Mouse (Mus musculus) CH12.LX (cell line): ENCODE results near the gene Rhob.

Experiments
- CTCF ChIP-seq, 2 experiments: IDR thresholded peaks in 1 of 2; conservative IDR thresholded peaks in 1 of 2; 2 replicates each; pipeline ENCODE4 v1.5.1; 2011 to 2012; ENCODE audit warnings: low read depth in 2 of 2, low read length in 2 of 2, improper control_type of control experiment in 1 of 2, inconsistent platforms in 1 of 2, mild to moderate bottlenecking in 1 of 2, moderate library complexity in 1 of 2
- EP300 ChIP-seq: IDR thresholded peaks from 2 replicates; pipeline ENCODE4 v1.6.1; 2011; ENCODE audit warnings: low read length, improper control_type of control experiment
- KAT2A ChIP-seq: IDR thresholded peaks from 2 replicates; pipeline ENCODE4 v1.6.1; 2012; ENCODE audit warnings: low read length, improper control_type of control experiment, inconsistent platforms; ENCODE audit not compliant: insufficient replicate concordance
- MAX ChIP-seq: IDR thresholded peaks from 2 replicates; pipeline ENCODE4 v1.6.1; 2011; ENCODE audit warnings: low read length, improper control_type of control experiment
- MYC ChIP-seq: IDR thresholded peaks from 2 replicates; pipeline ENCODE4 v1.6.1; 2011; ENCODE audit warnings: low read depth, mild to moderate bottlenecking, improper control_type of control experiment, low read length
- NRF1 ChIP-seq: IDR thresholded peaks from 2 replicates; pipeline ENCODE4 v1.6.1; 2014; ENCODE audit warnings: low read depth, mild to moderate bottlenecking, inconsistent platforms, low read length, improper control_type of control experiment, moderate library complexity
- POLR2A ChIP-seq: IDR thresholded peaks from 2 replicates; pipeline ENCODE4 v1.6.1; 2011; ENCODE audit warnings: low read depth, mild to moderate bottlenecking, improper control_type of control experiment, low read length
- RAD21 ChIP-seq: IDR thresholded peaks from 2 replicates; pipeline ENCODE4 v1.6.1; 2011; ENCODE audit warnings: low read depth, mild to moderate bottlenecking, low read length, improper control_type of control experiment, moderate library complexity
- RCOR1 ChIP-seq: conservative IDR thresholded peaks from 2 replicates; pipeline ENCODE4 v1.6.1; 2012; ENCODE audit warnings: low read depth, mild to moderate bottlenecking, inconsistent platforms, low read length, improper control_type of control experiment
- TCF12 ChIP-seq: IDR thresholded peaks from 2 replicates; pipeline ENCODE4 v1.6.1; 2014; ENCODE audit warnings: low read depth, mild to moderate bottlenecking, inconsistent platforms, low read length, improper control_type of control experiment
- ZNF384 ChIP-seq: IDR thresholded peaks from 2 replicates; pipeline ENCODE4 v1.6.1; 2012; ENCODE audit warnings: low read depth, low read length, improper control_type of control experiment, inconsistent platforms

DNA sequence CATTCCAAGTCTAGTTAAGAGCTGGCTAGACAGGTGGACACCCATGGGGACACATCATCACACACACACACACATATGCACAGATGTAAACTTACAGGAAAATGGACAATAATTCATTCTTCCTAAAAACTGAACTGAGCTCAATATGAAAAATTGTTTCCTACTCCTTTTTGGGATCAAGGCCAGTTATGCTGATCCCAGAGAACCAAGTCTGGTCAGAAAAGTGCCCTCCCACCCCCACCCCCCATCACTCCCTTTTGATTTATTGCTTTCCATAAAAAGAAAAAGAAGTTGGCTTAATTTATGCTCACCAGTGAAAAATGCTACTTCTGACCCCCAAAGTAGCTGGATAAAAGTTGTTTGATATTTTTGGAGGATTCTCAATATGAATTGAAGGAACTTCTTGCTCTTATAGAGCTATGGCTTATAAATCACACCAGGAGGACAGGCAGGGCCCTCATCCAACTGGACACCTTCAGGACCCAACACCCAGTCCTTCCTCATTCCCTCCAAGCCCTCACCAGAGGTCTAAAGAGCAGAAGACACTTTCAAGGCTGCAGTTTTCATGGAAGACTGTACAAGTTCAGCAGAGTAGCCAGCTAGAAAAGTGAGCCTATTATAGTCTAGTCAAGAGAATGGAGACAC, 31.5 kb downstream of the Rhob start:
- TF ChIP-seq MAX (no peak), RCOR1 (no peak), MYC (no peak), NRF1 (no peak), CTCF (conservative IDR thresholded peaks at IDR 0.05 in 1 of 2, IDR thresholded peaks at IDR 0.05 in 1 of 2; ENCODE audit: low read depth in 2 of 2, low read length in 2 of 2) (no peak), ZNF384 (no peak), RAD21 (no peak), KAT2A (no peak), EP300 (no peak), TCF12 (no peak), POLR2A (no peak)
